Mouse (Mus musculus): ENCODE results near the gene Pkd1. TPM values are rescaled to one million over a fixed set of nuclear protein-coding genes. Genes with fewer than 3 reads are reported as not detected.
A peak's percentile ranks its signal among the peaks of the same experiment; 100 is the strongest.

Gene Pkd1
- polyA plus RNA-seq, 1 experiment from 2014 or later = 20.5 TPM

- peaks cover 29% of the 10 kb centered on the region for H3K4me1 ChIP-seq
- H3K9me3 ChIP-seq (replicated peaks) = no peaks in the 10 kb centered on the region
- peak overlapping the region; percentile 40 for H3K27ac ChIP-seq
- H3K4me2 ChIP-seq (replicated peaks) = no peak overlapping the region
- no peak overlapping the region for H3K4me3 ChIP-seq
- H3K27me3 ChIP-seq = peaks cover 15% of the 10 kb centered on the region
- 40% methylated on average over 7 of the region's 7 CpGs for WGBS
- H3K9ac ChIP-seq = peak overlapping the region; percentile 27; the same call in 1 of the 2 replicates
- H3K36me3 ChIP-seq = no peaks in the 10 kb centered on the region
- ATAC-seq (ENCODE audit: low FRiP score) = no peak
Observed at GRCm38 (mm10) chr17:24644030-24644715, 94.5 kb downstream of the Pkd1 start.

DNA sequence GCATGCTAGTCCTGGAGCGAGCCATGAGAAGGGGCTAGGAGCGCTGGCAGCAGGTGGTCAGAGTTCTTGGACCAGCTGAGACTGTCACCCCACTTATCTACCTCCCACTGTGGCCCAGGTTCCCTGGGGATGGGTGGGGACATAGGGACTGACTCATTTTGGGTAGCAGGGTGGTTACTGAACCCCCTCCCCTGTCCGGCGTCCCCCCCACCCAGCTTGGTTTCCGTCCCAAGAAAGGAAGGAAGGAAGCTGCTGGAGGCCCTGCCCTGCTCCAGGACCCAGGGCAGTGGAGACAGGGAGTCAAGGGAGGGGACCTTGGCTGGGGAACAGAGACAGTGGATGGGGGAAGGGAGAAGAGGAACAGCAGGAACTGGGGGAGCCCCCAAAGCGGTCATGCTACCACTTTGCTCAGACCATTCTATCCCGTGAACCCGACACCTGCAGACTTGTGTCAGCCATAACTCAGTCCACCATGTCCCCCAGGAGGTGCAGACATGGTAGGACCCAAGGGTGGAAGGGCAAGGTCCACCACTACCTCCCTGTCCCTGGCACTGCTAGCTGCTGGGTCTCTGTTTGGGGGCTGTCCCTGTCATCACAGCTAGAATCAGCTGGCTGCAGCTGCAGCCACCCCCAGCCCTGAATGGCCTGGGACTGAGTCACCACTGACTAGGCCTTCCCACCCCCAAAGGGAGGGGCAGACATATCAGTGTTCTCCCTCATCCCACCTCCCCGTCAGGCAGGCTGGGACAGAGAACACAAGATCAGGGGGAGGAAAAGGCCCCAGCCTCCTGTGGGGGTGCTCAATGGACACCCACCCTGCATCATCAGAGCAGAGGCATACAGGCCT lies 95.5 kb downstream of the Pkd1 start:
- H3K4me3 ChIP-seq = peak overlapping the region; percentile 2; the same call in 1 of the 2 replicates
- WGBS = 76% methylated on average over 9 of the region's 9 CpGs
- H3K27me3 ChIP-seq = peaks cover 24% of the 10 kb centered on the region
- no peaks in the 10 kb centered on the region for H3K9me3 ChIP-seq (replicated peaks)
- H3K4me1 ChIP-seq = peaks cover 30% of the 10 kb centered on the region
- no peak for ATAC-seq (ENCODE audit: low FRiP score)
- no peak overlapping the region for H3K4me2 ChIP-seq (replicated peaks)
- peak overlapping the region; percentile 27; the same call in 1 of the 2 replicates for H3K9ac ChIP-seq
- H3K27ac ChIP-seq = peak overlapping the region; percentile 40
- H3K36me3 ChIP-seq = no peaks in the 10 kb centered on the region

DNA sequence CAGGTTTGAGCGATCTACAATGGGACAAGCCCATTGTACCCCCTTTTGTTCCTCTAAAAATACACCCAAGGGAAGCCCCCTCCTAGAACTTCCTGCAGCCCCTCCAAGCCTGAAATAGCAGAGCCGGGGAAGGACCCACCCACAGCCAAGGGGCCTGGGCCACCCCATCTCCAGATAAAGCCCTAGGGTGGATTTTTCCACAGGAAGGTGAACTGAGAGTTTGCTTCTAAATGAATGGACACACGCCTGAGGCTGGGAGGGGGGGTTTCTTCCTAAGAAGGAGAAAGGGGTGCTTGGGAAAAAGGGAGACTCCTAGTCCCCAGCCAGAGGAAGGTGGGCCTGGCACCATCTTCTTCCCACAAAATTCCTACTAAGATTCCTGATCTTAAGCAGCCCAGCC lies 96.3 kb downstream of the Pkd1 start:
- Histone ChIP-seq H3K27ac (no peak overlapping the region), H3K4me3 (no peak overlapping the region), H3K36me3 (no peaks in the 10 kb centered on the region), H3K4me2 (replicated peaks) (no peak overlapping the region), H3K27me3 (peaks cover 32% of the 10 kb centered on the region), H3K4me1 (peaks cover 34% of the 10 kb centered on the region), H3K9ac (no peak overlapping the region), H3K9me3 (replicated peaks) (no peaks in the 10 kb centered on the region)
- 81% methylated on average over 3 of the region's 3 CpGs for WGBS
- ATAC-seq (ENCODE audit: low FRiP score) = no peak

Small RNA genes within 50 kb of the gene (microRNA-seq; reads per million reads assigned to microRNA genes)
- 0.81 reads per million for gene Gm24589

Other genes starting within 250 kb of the Pkd1 start
- gene Abca17, start 198.8 kb upstream of the Pkd1 start, polyA plus RNA-seq (2016; fragmentation: Nextera tagmentation; extraction: Ambion mirVana) = 0.15 and 0.16 TPM in 2 replicates
- 21.4 and 21.7 TPM in 2 replicates for gene Abca3, start 197.9 kb upstream of the Pkd1 start, polyA plus RNA-seq (2016; fragmentation: Nextera tagmentation; extraction: Ambion mirVana)
- 326 and 328 TPM in 2 replicates for gene Rnps1, start 135.3 kb upstream of the Pkd1 start, polyA plus RNA-seq (2016; fragmentation: Nextera tagmentation; extraction: Ambion mirVana)
- gene Eci1, start 123.2 kb upstream of the Pkd1 start, polyA plus RNA-seq (2016; fragmentation: Nextera tagmentation; extraction: Ambion mirVana) = 59.3 and 62.4 TPM in 2 replicates
- gene Dnase1l2, start 106.7 kb upstream of the Pkd1 start, polyA plus RNA-seq (2016; fragmentation: Nextera tagmentation; extraction: Ambion mirVana) = 4.2 and 7.0 TPM in 2 replicates
- 35.3 and 39.4 TPM in 2 replicates for gene E4f1, start 79.5 kb upstream of the Pkd1 start, polyA plus RNA-seq (2016; fragmentation: Nextera tagmentation; extraction: Ambion mirVana)
- 52.5 and 57.3 TPM in 2 replicates for gene Pgp, start 79.4 kb upstream of the Pkd1 start, polyA plus RNA-seq (2016; fragmentation: Nextera tagmentation; extraction: Ambion mirVana)
- gene Bricd5, start 76.0 kb upstream of the Pkd1 start, polyA plus RNA-seq (2016; fragmentation: Nextera tagmentation; extraction: Ambion mirVana) = 1.2 TPM in 1 of 2 replicates, not detected in the other
- gene Mlst8, start 70.8 kb upstream of the Pkd1 start, polyA plus RNA-seq (2016; fragmentation: Nextera tagmentation; extraction: Ambion mirVana) = 35.2 and 36.9 TPM in 2 replicates
- gene Caskin1, start 61.2 kb upstream of the Pkd1 start, polyA plus RNA-seq (2016; fragmentation: Nextera tagmentation; extraction: Ambion mirVana) = 24.2 and 25.0 TPM in 2 replicates
- 86.5 and 87.0 TPM in 2 replicates for gene Traf7, start 21.9 kb upstream of the Pkd1 start, polyA plus RNA-seq (2016; fragmentation: Nextera tagmentation; extraction: Ambion mirVana)
- gene Rab26, start 15.6 kb upstream of the Pkd1 start, polyA plus RNA-seq (2016; fragmentation: Nextera tagmentation; extraction: Ambion mirVana) = 2.1 and 2.8 TPM in 2 replicates
- gene Tsc2, start 82.8 kb downstream of the Pkd1 start, polyA plus RNA-seq (2016; fragmentation: Nextera tagmentation; extraction: Ambion mirVana) = 85.5 and 86.2 TPM in 2 replicates
- 14.4 and 15.7 TPM in 2 replicates for gene Nthl1, start 82.8 kb downstream of the Pkd1 start, polyA plus RNA-seq (2016; fragmentation: Nextera tagmentation; extraction: Ambion mirVana)
- gene Slc9a3r2, start 100.5 kb downstream of the Pkd1 start, polyA plus RNA-seq (2016; fragmentation: Nextera tagmentation; extraction: Ambion mirVana) = 39.2 and 39.6 TPM in 2 replicates
- not detected in 2 replicates for gene Npw, start 108.6 kb downstream of the Pkd1 start, polyA plus RNA-seq (2016; fragmentation: Nextera tagmentation; extraction: Ambion mirVana)
- gene Zfp598, start 119.9 kb downstream of the Pkd1 start, polyA plus RNA-seq (2016; fragmentation: Nextera tagmentation; extraction: Ambion mirVana) = 23.0 and 25.2 TPM in 2 replicates
- gene Syngr3, start 140.1 kb downstream of the Pkd1 start, polyA plus RNA-seq (2016; fragmentation: Nextera tagmentation; extraction: Ambion mirVana) = 30.6 and 32.1 TPM in 2 replicates
- 42.2 and 42.4 TPM in 2 replicates for gene Gfer, start 146.3 kb downstream of the Pkd1 start, polyA plus RNA-seq (2016; fragmentation: Nextera tagmentation; extraction: Ambion mirVana)
- gene Noxo1, start 146.4 kb downstream of the Pkd1 start, polyA plus RNA-seq (2016; fragmentation: Nextera tagmentation; extraction: Ambion mirVana) = 3.6 and 4.8 TPM in 2 replicates
- 76.9 and 79.7 TPM in 2 replicates for gene Tbl3, start 157.8 kb downstream of the Pkd1 start, polyA plus RNA-seq (2016; fragmentation: Nextera tagmentation; extraction: Ambion mirVana)
- gene Rnf151, start 168.2 kb downstream of the Pkd1 start, polyA plus RNA-seq (2016; fragmentation: Nextera tagmentation; extraction: Ambion mirVana) = 0.18 and 0.35 TPM in 2 replicates
- gene Rps2, start 168.3 kb downstream of the Pkd1 start, polyA plus RNA-seq (2016; fragmentation: Nextera tagmentation; extraction: Ambion mirVana) = 795 and 841 TPM in 2 replicates
- 199 and 214 TPM in 2 replicates for gene Ndufb10, start 174.6 kb downstream of the Pkd1 start, polyA plus RNA-seq (2016; fragmentation: Nextera tagmentation; extraction: Ambion mirVana)
- not detected in 2 replicates for gene Rpl3l, start 178.0 kb downstream of the Pkd1 start, polyA plus RNA-seq (2016; fragmentation: Nextera tagmentation; extraction: Ambion mirVana)
- gene Msrb1, start 186.8 kb downstream of the Pkd1 start, polyA plus RNA-seq (2016; fragmentation: Nextera tagmentation; extraction: Ambion mirVana) = 21.8 and 22.6 TPM in 2 replicates
- 2.5 and 4.8 TPM in 2 replicates for gene Hs3st6, start 203.2 kb downstream of the Pkd1 start, polyA plus RNA-seq (2016; fragmentation: Nextera tagmentation; extraction: Ambion mirVana)

Data from hindbrain, embryonic 12.5 days (tissue).